Mouse (Mus musculus): ENCODE results near the gene Atp6v0d1.

DNA sequence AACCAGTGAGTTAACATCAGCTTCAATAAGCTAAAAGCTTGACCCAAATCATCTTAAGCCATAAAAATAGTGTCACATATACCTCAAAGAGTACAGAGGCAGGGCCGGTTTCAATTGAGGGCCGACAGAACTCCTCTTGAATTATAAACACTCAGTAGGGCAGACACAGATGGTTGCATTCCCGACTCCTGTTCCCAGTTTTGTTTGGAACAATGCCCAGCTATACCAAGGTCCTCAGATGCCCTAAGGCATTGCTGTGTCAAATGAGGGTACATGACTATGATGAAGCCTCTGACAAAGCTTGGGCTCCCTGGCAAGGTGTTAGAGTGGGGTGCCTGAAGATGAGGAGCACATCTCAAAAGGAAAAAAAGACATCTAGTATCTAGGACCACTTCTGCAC lies 9.7 kb upstream of the Atp6v0d1 start:
- TF ChIP-seq CTCF (IDR thresholded peaks at IDR 0.05) (no peak), EP300 (IDR thresholded peaks at IDR 0.05) (no peak)

Data from lung, postnatal 0 days (tissue).